Mouse (Mus musculus) heart, embryonic 13.5 days (tissue): ENCODE measurements around the gene Acer3. TPM values are rescaled to one million over a fixed set of nuclear protein-coding genes. Genes with fewer than 3 reads are reported as not detected.
A peak's percentile ranks its signal among the peaks of the same experiment; 100 is the strongest.

ENCODE experiments used
- ATAC-seq: fragments of 200-750 bp; cut with Nextera tagmentation; 2 replicates; pipeline ENCODE4 v1.8.0; 2017; ENCODE audit warnings: moderate TSS enrichment; ENCODE audit not compliant: insufficient number of reproducible peaks, low FRiP score, low TSS enrichment; ENCODE audit errors: extremely low read depth
- H3K27ac ChIP-seq: fragments of 300-500 bp; sonication (generic); replicated peaks from 2 replicates; pipeline ENCODE4 v1.5.1; 2015; ENCODE audit warnings: moderate library complexity, mild to moderate bottlenecking, inconsistent platforms
- H3K27me3 ChIP-seq: fragments of 300-500 bp; sonication (generic); replicated peaks from 2 replicates; pipeline ENCODE4 v1.6.1; 2015; ENCODE audit warnings: mild to moderate bottlenecking, inconsistent platforms
- H3K36me3 ChIP-seq: fragments of 300-500 bp; sonication (generic); 2 replicates; pipeline ENCODE4 v1.6.1; 2015; ENCODE audit warnings: mild to moderate bottlenecking, inconsistent platforms
- H3K4me1 ChIP-seq: fragments of 300-500 bp; sonication (generic); 2 replicates; pipeline ENCODE4 v1.6.1; 2015; ENCODE audit warnings: inconsistent platforms
- H3K4me2 ChIP-seq: fragments of 300-500 bp; sonication (generic); 2 replicates; pipeline ENCODE4 v1.6.1; 2015; ENCODE audit warnings: inconsistent platforms, mild to moderate bottlenecking, moderate library complexity
- H3K4me3 ChIP-seq: fragments of 300-500 bp; sonication (generic); 2 replicates; pipeline ENCODE4 v1.5.1; 2015; ENCODE audit warnings: moderate library complexity, mild to moderate bottlenecking, inconsistent platforms
- H3K9ac ChIP-seq: fragments of 300-500 bp; sonication (generic); 2 replicates; pipeline ENCODE4 v1.6.1; 2015; ENCODE audit warnings: inconsistent platforms, mild to moderate bottlenecking, moderate library complexity
- H3K9me3 ChIP-seq: fragments of 300-500 bp; sonication (generic); 2 replicates; pipeline ENCODE4 v1.6.1; 2016; ENCODE audit warnings: inconsistent platforms
- WGBS: fragments of 180-500 bp; shearing (Covaris S2); methylation state at CpG from one replicate; pipeline ENCODE4 v1.1.7; 2015; ENCODE audit warnings: mixed read lengths; 5-methylcytosine and 5-hydroxymethylcytosine counted together
- polyA plus RNA-seq: library from polyadenylated mRNA; unstranded; fragments of >200 nt; fragmentation: Nextera tagmentation; extraction: Ambion mirVana; gene quantifications from 2 replicates; pipeline ENCODE4 v1.2.1, GENCODE M21; 2015

The Acer3 gene
- polyA plus RNA-seq, 1 experiment from 2014 or later, result 18.9 TPM

DNA sequence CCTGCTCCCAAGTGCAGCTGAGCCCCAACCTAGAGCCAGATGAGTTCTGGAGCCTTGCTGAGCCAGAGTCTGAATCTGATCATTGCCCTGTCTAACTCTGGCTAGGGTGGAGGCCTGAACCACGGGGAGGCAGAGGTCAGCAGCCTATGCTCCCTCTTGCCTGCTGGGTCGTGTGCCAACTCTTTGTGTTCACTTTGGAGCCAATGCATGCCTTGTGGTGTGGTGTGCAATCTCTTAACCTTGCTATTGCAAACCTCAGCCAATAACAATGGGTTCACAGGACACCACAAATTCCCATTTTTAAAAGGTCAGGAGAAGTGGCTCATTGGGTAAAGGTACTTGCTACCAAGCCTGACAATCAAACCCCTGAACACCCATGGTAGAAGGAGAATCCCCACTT lies 4.4 kb downstream of the Acer3 start:
- Histone ChIP-seq H3K4me3 (no peak overlapping the region), H3K27ac (no peak overlapping the region), H3K4me1 (no peaks in the 10 kb centered on the region), H3K9me3 (no peaks in the 10 kb centered on the region), H3K27me3 (peaks cover 4% of the 10 kb centered on the region), H3K4me2 (no peak overlapping the region), H3K9ac (no peak overlapping the region), H3K36me3 (no peaks in the 10 kb centered on the region)
- WGBS, result 54% methylated on average over 2 of the region's 2 CpGs
- no peak for ATAC-seq

DNA sequence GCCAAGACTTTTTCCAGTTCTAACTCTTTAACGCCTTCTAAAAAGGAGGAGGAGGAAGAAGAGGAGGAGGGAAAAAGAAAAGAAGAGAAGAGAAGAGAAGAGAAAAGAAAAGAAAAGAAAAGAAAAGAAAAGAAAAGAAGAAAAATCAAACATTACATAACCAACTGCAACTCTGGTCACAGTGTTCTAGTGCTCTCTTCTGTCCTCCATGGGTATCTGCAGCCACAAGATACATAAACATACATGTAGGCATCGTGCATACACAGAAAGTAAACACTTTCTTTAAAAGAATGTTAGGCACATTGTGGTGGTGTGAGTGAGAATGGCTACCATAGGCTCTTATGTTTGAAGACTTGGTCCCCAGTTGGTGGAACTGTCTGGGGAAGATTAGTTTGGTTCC lies 5.9 kb downstream of the Acer3 start:
- H3K27me3 ChIP-seq, result peaks cover 4% of the 10 kb centered on the region
- no peaks in the 10 kb centered on the region for H3K9me3 ChIP-seq
- H3K27ac ChIP-seq, result no peak overlapping the region
- H3K36me3 ChIP-seq, result no peaks in the 10 kb centered on the region
- WGBS, result 72% methylated on average over 2 of the region's 2 CpGs
- ATAC-seq, result no peak
- H3K4me3 ChIP-seq, result no peak overlapping the region
- H3K9ac ChIP-seq, result no peak overlapping the region
- H3K4me2 ChIP-seq, result no peak overlapping the region
- no peaks in the 10 kb centered on the region for H3K4me1 ChIP-seq

DNA sequence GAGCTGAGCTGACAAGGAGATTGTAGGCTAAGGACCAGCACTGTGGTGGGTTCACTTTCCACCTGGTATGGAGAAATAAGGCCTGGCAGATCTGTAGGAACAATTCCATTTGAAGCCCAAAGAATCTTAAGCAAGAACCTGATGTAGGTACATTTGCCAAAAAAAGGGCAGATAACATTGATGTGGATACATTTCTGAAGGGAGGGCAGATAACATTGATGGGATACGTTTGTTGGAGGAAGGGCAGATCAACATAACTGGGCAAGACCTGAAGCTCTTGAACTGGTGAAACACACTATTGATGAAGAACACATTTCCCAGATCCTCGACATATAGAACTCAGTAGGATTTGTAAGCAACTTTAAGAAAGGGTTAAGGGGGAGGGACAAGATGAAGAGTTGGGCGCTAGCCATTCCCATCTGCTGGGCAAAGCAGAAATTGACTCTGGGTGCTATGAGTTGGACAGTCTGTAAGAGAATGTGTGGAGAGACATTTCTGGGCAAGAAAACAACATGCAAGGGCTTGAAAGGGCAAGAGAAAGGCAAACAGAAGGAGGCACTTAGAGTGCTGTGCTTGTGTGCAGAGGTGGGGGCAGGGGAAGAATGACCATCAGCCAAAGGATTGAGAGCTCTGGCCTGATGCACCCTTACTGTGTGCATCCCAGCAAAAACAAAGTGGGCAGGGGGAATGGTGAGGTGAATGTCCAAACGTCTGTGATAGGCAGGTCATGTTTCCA lies 8.7 kb downstream of the Acer3 start:
- no peak overlapping the region for H3K9ac ChIP-seq
- H3K4me2 ChIP-seq, result no peak overlapping the region
- no peak overlapping the region for H3K4me3 ChIP-seq
- no peak for ATAC-seq
- no peaks in the 10 kb centered on the region for H3K36me3 ChIP-seq
- WGBS, result 50% methylated on average over 4 of the region's 4 CpGs
- peaks cover 19% of the 10 kb centered on the region for H3K4me1 ChIP-seq
- H3K9me3 ChIP-seq, result no peaks in the 10 kb centered on the region
- no peak overlapping the region for H3K27ac ChIP-seq
- H3K27me3 ChIP-seq, result peaks cover 4% of the 10 kb centered on the region

DNA sequence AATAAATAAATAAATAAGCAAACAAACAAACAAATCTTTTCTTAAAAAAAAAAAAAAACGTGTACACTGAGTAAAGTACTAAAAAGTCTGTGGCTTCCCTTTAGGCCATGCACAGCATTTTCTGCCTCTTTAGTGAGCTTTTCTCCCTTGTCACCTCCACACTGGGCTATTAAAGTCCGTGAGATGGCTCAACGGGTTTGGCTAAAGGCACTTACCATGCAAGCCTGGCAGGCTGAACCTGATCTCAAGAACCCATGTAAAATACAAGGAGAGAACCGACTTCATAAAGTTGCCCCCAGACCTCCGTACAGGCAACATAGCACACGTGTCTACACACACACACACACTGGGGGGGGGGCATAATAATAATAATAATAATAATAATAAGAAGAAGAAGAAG lies 10.7 kb downstream of the Acer3 start:
- Histone ChIP-seq H3K9me3 (no peaks in the 10 kb centered on the region), H3K4me1 (peaks cover 22% of the 10 kb centered on the region), H3K4me3 (no peak overlapping the region), H3K36me3 (no peaks in the 10 kb centered on the region), H3K27me3 (peaks cover 4% of the 10 kb centered on the region), H3K27ac (no peak overlapping the region), H3K9ac (no peak overlapping the region), H3K4me2 (no peak overlapping the region)
- no peak for ATAC-seq
- 60% methylated on average over 6 of the region's 6 CpGs for WGBS

DNA sequence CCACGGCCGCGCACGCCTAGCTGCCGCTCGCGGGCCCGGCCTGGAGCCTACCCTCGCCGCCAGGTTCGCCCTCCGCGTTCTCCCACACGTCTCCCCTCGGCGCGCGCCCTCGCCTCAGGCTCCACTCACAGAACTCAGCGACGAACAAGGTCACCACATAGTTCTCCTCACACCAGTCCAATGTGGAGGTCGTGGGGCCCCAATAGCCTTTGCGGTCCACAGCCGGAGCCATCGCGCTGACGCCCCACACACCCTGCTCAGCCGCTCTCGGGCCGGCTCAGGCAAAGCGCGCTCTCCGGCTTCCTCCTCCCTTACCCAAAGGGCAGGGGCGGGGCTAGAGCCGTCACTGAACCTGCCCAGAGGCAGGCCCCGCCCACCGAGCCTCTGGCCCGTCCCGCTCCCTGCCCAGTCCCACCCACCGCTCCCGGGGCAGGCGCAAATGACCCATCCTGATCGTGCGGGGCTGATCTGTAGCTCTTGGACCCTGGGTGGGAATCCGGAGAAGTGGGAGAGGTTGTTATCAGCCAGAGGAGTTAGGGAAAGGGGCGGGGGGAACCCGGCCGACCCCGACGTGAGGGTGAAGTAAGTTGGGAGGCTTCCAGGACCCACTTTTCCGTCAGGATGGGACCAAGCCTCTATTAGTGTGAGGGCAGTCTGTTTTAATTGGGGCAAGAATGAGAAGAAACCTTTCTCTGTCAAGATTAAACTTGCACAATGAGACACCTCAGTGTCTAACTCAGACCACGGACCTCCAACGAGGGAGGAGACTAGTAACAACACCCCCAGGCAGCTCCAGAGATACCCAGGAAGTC lies 11.6 kb downstream of the Acer3 start:
- Histone ChIP-seq H3K27ac (peak overlapping the region; percentile 68), H3K4me1 (peaks cover 22% of the 10 kb centered on the region), H3K27me3 (peaks cover 4% of the 10 kb centered on the region), H3K36me3 (no peaks in the 10 kb centered on the region), H3K9ac (peak overlapping the region; percentile 87), H3K4me3 (peak overlapping the region; percentile 70), H3K9me3 (no peaks in the 10 kb centered on the region), H3K4me2 (peak overlapping the region; percentile 90)
- WGBS, result under 1% methylated on average over 51 of the region's 53 CpGs
- peak; percentile 98 for ATAC-seq

DNA sequence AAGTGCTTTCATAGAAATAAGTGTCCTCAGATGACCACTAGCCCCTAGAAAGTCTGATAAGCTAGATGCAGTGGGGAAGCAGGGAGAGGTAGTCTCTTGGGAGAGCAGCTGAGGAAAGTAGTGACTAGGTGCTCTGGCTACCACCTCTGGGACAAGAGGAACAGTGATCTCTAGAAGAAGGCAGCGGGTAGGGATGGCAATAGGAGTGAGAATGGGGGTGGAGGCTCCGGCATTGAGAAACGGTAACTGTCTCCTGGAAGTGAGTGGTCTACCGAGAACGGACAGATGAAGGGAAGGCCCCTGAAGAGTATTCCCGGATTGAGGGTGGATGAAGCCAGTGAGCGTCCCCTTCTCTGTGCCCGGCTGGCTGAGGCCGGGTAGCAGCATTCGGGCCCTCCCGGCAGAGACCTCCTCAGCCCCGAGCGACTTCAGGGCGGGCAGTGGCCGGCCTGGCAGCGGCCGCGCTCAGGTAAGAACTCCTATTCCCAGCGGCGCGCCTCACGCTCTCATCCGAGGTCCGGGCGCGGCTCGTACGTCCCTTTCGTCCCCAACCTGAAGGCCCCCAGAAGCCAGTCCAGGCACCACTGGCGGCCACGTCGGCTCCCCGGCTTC lies 12.3 kb downstream of the Acer3 start:
- peaks cover 4% of the 10 kb centered on the region for H3K27me3 ChIP-seq
- peak overlapping the region; percentile 68 for H3K27ac ChIP-seq
- no peaks in the 10 kb centered on the region for H3K9me3 ChIP-seq
- H3K36me3 ChIP-seq, result no peaks in the 10 kb centered on the region
- under 1% methylated on average over 33 of the region's 33 CpGs for WGBS
- peak overlapping the region; percentile 90 for H3K4me2 ChIP-seq
- peak overlapping the region; percentile 70 for H3K4me3 ChIP-seq
- ATAC-seq, result no peak; the same call in 1 of the 2 replicates
- H3K4me1 ChIP-seq, result peaks cover 22% of the 10 kb centered on the region
- H3K9ac ChIP-seq, result peak overlapping the region; percentile 87

DNA sequence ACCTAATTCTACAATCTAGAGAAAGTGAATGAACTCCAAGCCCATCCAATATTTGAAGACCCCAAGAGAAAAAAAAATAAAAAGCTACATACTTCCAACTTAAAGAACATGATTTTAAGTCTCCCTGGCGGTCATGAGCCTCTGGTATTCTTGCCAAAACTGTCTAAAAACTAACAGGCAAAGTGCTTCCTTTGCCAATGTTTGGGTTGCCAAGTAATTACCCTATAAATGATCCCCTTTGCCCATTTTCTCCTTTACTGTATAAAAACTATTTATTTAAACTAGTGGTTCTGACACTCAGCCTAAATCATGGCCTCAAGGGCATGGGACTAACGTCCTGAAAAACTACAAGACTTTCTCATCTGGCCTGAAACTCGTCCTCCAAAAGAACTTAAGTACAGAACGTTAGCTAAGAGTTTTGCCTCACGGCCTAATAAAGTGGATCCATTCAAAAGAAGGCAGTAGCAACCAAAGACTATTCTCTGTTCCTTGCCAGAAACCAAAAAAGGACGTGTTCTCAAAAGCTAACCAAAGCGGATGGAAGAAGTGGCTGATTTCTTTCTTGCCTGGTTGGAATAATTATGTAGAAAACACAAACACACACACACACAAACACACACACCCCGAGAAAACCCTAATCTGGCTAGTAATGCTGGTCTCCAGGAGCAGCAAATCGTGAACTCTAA lies 12.9 kb downstream of the Acer3 start:
- 50% methylated on average over 9 of the region's 9 CpGs for WGBS
- peak overlapping the region; percentile 90 for H3K4me2 ChIP-seq
- H3K36me3 ChIP-seq, result no peaks in the 10 kb centered on the region
- peaks cover 2% of the 10 kb centered on the region; the same call in 1 of the 2 replicates for H3K27me3 ChIP-seq
- no peak overlapping the region for H3K27ac ChIP-seq
- peaks cover 22% of the 10 kb centered on the region for H3K4me1 ChIP-seq
- peak overlapping the region; percentile 70 for H3K4me3 ChIP-seq
- ATAC-seq, result no peak
- H3K9ac ChIP-seq, result peak overlapping the region; percentile 87
- no peaks in the 10 kb centered on the region for H3K9me3 ChIP-seq

DNA sequence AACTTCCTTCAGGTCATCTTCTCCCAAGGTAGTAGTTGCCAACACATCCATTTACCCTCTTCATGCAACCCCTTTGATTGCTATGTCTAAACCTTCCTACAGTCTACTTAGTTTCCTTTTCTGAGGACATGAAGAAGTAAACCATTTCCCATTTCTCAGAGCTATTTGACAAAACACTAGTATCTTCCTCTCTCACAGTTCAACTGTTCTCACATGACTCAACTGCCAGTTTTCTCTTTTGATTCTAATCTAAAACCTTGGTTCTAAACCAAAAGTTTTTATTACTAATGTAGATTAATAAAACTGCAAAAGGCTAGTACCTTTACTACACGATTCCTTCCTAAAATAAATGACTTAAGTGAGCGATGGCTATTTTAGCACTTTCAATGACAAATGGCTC lies 13.6 kb downstream of the Acer3 start:
- 94% methylated on average over 2 of the region's 2 CpGs for WGBS
- Histone ChIP-seq H3K9me3 (no peaks in the 10 kb centered on the region), H3K27me3 (no peaks in the 10 kb centered on the region), H3K4me3 (no peak overlapping the region), H3K4me2 (peak overlapping the region; percentile 90), H3K36me3 (no peaks in the 10 kb centered on the region), H3K27ac (no peak overlapping the region), H3K4me1 (peaks cover 22% of the 10 kb centered on the region), H3K9ac (no peak overlapping the region)
- no peak for ATAC-seq

DNA sequence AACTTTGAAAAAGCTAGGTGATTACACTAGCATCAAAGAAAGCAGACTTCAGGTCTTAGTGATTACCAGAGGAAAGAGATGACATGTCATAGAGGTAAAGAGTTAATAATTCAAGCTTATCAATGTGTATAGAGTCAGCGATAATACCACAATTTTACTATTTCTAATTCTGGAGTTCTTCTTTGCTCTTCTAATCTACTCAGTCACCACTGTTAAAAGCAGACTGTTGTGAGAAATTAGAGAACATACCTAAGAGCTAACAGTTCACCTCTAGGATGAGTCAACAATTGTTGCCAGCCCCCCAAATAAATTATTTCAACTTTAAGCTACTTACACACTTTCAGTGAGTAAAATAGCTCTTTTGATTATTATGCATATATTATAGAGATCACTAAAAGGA lies 28.1 kb downstream of the Acer3 start:
- H3K4me2 ChIP-seq, result no peak overlapping the region
- WGBS, result 83% methylated on average over 1 of the region's 1 CpGs
- no peak overlapping the region for H3K4me3 ChIP-seq
- no peaks in the 10 kb centered on the region for H3K27me3 ChIP-seq
- no peaks in the 10 kb centered on the region for H3K36me3 ChIP-seq
- no peak for ATAC-seq
- no peaks in the 10 kb centered on the region for H3K9me3 ChIP-seq
- H3K27ac ChIP-seq, result no peak overlapping the region
- H3K4me1 ChIP-seq, result no peaks in the 10 kb centered on the region
- H3K9ac ChIP-seq, result no peak overlapping the region

DNA sequence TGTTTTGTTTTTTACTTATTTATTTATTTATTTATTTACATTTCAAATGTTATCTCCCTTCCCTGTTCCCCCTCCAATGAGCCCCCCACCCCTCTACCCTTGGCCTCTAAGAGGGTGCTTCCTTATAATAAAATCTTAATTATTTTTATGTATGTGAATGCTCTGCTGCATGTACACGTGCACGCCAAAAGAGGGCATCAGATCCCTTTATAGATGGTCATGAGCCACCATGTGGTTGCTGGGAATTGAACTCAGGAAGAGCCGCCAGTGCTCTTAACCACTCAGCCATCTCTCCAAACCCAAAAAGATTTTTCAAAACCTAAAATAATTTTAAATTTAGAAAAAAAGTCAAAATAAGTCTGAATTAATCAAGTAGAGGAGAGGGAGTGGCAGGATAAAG lies 31.4 kb downstream of the Acer3 start:
- H3K4me2 ChIP-seq, result no peak overlapping the region

DNA sequence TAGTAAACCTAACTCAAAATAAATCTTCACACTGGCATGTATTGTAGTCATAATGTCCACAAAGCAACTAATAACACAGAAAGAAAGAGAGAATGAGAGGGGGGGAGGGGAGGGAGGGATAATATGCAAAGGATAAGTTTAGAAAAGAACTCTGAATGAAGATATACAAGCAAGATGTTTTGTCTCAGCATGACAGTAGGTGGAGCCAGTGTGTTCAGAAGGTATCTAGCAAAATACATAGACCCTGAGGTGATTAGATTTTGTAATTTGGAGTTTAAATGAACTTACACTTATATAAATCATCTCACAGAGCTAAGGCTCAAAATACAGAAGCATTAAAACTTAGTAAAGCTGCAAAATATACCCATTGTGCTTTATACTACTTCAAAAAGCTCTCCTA lies 44.7 kb downstream of the Acer3 start:
- Histone ChIP-seq H3K9me3 (peaks cover 3% of the 10 kb centered on the region; the same call in 1 of the 2 replicates), H3K27ac (no peak overlapping the region), H3K4me1 (no peaks in the 10 kb centered on the region), H3K36me3 (peaks cover 3% of the 10 kb centered on the region; the same call in 1 of the 2 replicates), H3K4me3 (no peak overlapping the region), H3K27me3 (no peaks in the 10 kb centered on the region), H3K4me2 (no peak overlapping the region), H3K9ac (no peak overlapping the region)
- no peak for ATAC-seq

More for the DNA sequence above, 31.4 kb downstream of the Acer3 start:
- Histone ChIP-seq H3K36me3 (no peaks in the 10 kb centered on the region), H3K4me1 (no peaks in the 10 kb centered on the region), H3K4me3 (no peak overlapping the region), H3K9ac (no peak overlapping the region), H3K27me3 (no peaks in the 10 kb centered on the region), H3K27ac (no peak overlapping the region), H3K9me3 (no peaks in the 10 kb centered on the region)
- whole genome bisulfite sequencing, result 30% methylated on average over 3 of the region's 3 CpGs
- no peak for ATAC-seq
